ENCODE assay signal across 8 mouse cellular contexts in genomic region chr10:3365671-3366035, GRCm38 (mm10). TPM values are rescaled to one million over a fixed set of nuclear protein-coding genes. Genes with fewer than 3 reads are reported as not detected.
DNase-seq lines count a peak whose midpoint lies in the region; ATAC-seq lines count a peak whose summit lies in the region.
"Had no signal": no experiment of that assay in that cellular context is flagged by ENCODE, and none has a peak within 500 bp of the region (broad histone marks: within the 10 kb centered on the region; RNA-seq: fewer than 3 reads in every experiment).

No protein-coding gene starts in this region.

- no peak overlapping the region for H3K27ac ChIP-seq in liver, embryonic 11.5 days (ENCODE audit: low read depth, low read length)
- no peak overlapping the region for H3K27ac ChIP-seq in forebrain, embryonic 12.5 days
- no peak overlapping the region for H3K27ac ChIP-seq in limb, embryonic 10.5 days
- peak overlapping the region; percentile 35; the same call in 1 of the 2 replicates for H3K27ac ChIP-seq in neural tube, embryonic 14.5 days (ENCODE audit: low read depth, low read length)

- H3K27me3 ChIP-seq in liver, embryonic 11.5 days (replicated peaks; ENCODE audit: control insufficient read depth, insufficient read depth, low read length): peaks cover 25% of the 10 kb centered on the region
- H3K27me3 ChIP-seq in forebrain, embryonic 12.5 days: peaks cover 14% of the 10 kb centered on the region
- H3K27me3 ChIP-seq in limb, embryonic 10.5 days (ENCODE audit: low read depth, poor library complexity, severe bottlenecking): peaks cover 45% of the 10 kb centered on the region
- H3K27me3 ChIP-seq in neural tube, embryonic 14.5 days (ENCODE audit: control insufficient read depth, insufficient read depth, low read length): no peaks in the 10 kb centered on the region

- peak overlapping the region; percentile 89 for H3K4me2 ChIP-seq in liver, embryonic 11.5 days
- peak overlapping the region; percentile 95 for H3K4me2 ChIP-seq in forebrain, embryonic 12.5 days
- peak overlapping the region; percentile 53 for H3K4me2 ChIP-seq in neural tube, embryonic 14.5 days (ENCODE audit: low read depth, low read length)

- H3K9ac ChIP-seq in liver, embryonic 11.5 days (ENCODE audit: low read depth, low read length): no peak overlapping the region
- H3K9ac ChIP-seq in forebrain, embryonic 12.5 days: no peak overlapping the region
- H3K9ac ChIP-seq in neural tube, embryonic 14.5 days (replicated peaks; ENCODE audit: low read depth, low read length): peak overlapping the region; percentile 78; the same call in 1 of the 2 replicates

- DNase-seq in liver, embryonic 11.5 days (ENCODE audit: low spot score): no peak
- no peak for DNase-seq in liver
- DNase-seq in limb, embryonic 10.5 days (ENCODE audit: low spot score): no peak
- DNase-seq in urinary bladder, adult 18-20 months (ENCODE audit: low spot score in 2 of 2): no peak

- H3K4me3 ChIP-seq in liver, embryonic 11.5 days (ENCODE audit: low read depth, low read length): peak overlapping the region; percentile 57; the same call in 1 of the 2 replicates
- H3K4me3 ChIP-seq in forebrain, embryonic 12.5 days (replicated peaks): peak overlapping the region; percentile 60
- H3K4me3 ChIP-seq in limb, embryonic 10.5 days: peak overlapping the region; percentile 65
- peak overlapping the region; percentile 69 for H3K4me3 ChIP-seq in neural tube, embryonic 14.5 days (ENCODE audit: low read depth, low read length)

- ATAC-seq in liver, embryonic 11.5 days (replicated peaks; ENCODE audit: low FRiP score): no peak
- ATAC-seq in forebrain, embryonic 12.5 days (ENCODE audit: low FRiP score): no peak
- no peak for ATAC-seq in neural tube, embryonic 14.5 days (ENCODE audit: low read depth)
- no peak for ATAC-seq in erythroblast, adult 5-6 weeks (replicated peaks; ENCODE audit: low FRiP score, poor library complexity, severe bottlenecking)
- ATAC-seq: activated CD4-positive, CD25-positive, alpha-beta regulatory T cell, adult 4 months had no signal

- H3K4me1 ChIP-seq in liver, embryonic 11.5 days (replicated peaks; ENCODE audit: control insufficient read depth, insufficient read depth, low read length): no peaks in the 10 kb centered on the region
- peaks cover 8% of the 10 kb centered on the region for H3K4me1 ChIP-seq in forebrain, embryonic 12.5 days
- H3K4me1 ChIP-seq in limb, embryonic 10.5 days: peaks cover 15% of the 10 kb centered on the region
- H3K4me1 ChIP-seq in neural tube, embryonic 14.5 days (ENCODE audit: control insufficient read depth, insufficient read depth, low read length): no peaks in the 10 kb centered on the region

- WGBS in liver, embryonic 11.5 days: 41% methylated on average over 5 of the region's 5 CpGs
- WGBS in forebrain, embryonic 12.5 days: 22% methylated on average over 5 of the region's 5 CpGs
- 46% methylated on average over 5 of the region's 5 CpGs for WGBS in limb, embryonic 10.5 days
- 15% methylated on average over 5 of the region's 5 CpGs for WGBS in neural tube, embryonic 14.5 days

- H3K36me3 ChIP-seq in liver, embryonic 11.5 days (ENCODE audit: control insufficient read depth, insufficient read depth, low read length): no peaks in the 10 kb centered on the region
- no peaks in the 10 kb centered on the region for H3K36me3 ChIP-seq in forebrain, embryonic 12.5 days (replicated peaks)
- H3K36me3 ChIP-seq in limb, embryonic 10.5 days: no peaks in the 10 kb centered on the region
- H3K36me3 ChIP-seq in neural tube, embryonic 14.5 days (ENCODE audit: control insufficient read depth, insufficient read depth, low read length): no peaks in the 10 kb centered on the region

- H3K9me3 ChIP-seq in liver, embryonic 11.5 days (ENCODE audit: control insufficient read depth, low read length): no peaks in the 10 kb centered on the region
- H3K9me3 ChIP-seq in forebrain, embryonic 12.5 days: no peaks in the 10 kb centered on the region
- H3K9me3 ChIP-seq in limb, embryonic 10.5 days (replicated peaks): no peaks in the 10 kb centered on the region
- no peaks in the 10 kb centered on the region for H3K9me3 ChIP-seq in neural tube, embryonic 14.5 days (ENCODE audit: control insufficient read depth, low read length)

RNA-seq across cellular contexts. Expression of gene Ppp1r14c, which starts 0.2 kb away (rescaled TPM):
- 1.9 and 3.1 TPM in 2 replicates for polyA plus RNA-seq in liver, embryonic 11.5 days (2014; fragmentation: Nextera tagmentation; extraction: Ambion mirVana)
- 7.4 and 8.0 TPM in 2 replicates for polyA plus RNA-seq in forebrain, embryonic 12.5 days (2016; fragmentation: Nextera tagmentation; extraction: Ambion mirVana)
- 1.2 and 1.5 TPM in 2 replicates for polyA plus RNA-seq in limb, embryonic 10.5 days (2016; fragmentation: Nextera tagmentation; extraction: Ambion mirVana)
- 57.3 and 69.0 TPM in 2 replicates for polyA plus RNA-seq in neural tube, embryonic 14.5 days (2014; fragmentation: Nextera tagmentation; extraction: Ambion mirVana)
- not detected in 2 replicates for total RNA-seq in erythroblast, adult 5-6 weeks (2015; ENCODE audit: low replicate concordance)
- total RNA-seq in erythroblast, adult 5-6 weeks (2017; ENCODE audit: low replicate concordance): not detected in 2 replicates
- polyA plus RNA-seq: activated CD4-positive, CD25-positive, alpha-beta regulatory T cell, adult 4 months had no signal
